Mouse (Mus musculus): ENCODE measurements at regions not wholly inside any gene's neighbourhood (a gene's known extent, or its start where the extent isn't known, plus 50 kb on each side); places are given as distances from the start of the nearest gene placed in this dataset.

GRCm38 (mm10) chr1:52397460-52397859 is 103.0 kb downstream of the Nab1 start:
- no peak for TF ChIP-seq CTCF (IDR thresholded peaks at IDR 0.05; ENCODE audit: low read depth, low read length)
- no peak for TF ChIP-seq POLR2A (IDR thresholded peaks at IDR 0.05; ENCODE audit: borderline replicate concordance, low read depth, low read length)
